Mouse (Mus musculus) MN1 (cell line): ENCODE measurements at regions not wholly inside any gene's neighbourhood (a gene's known extent, or its start where the extent isn't known, plus 50 kb on each side); places are given as distances from the start of the nearest gene placed in this dataset.
A peak's percentile ranks its signal among the peaks of the same experiment; 100 is the strongest.

Source experiments
- DNase-seq: peaks from one replicate; pipeline ENCODE4 v3.0.0-alpha.2; 2016; ENCODE audit warnings: low spot score

DNA sequence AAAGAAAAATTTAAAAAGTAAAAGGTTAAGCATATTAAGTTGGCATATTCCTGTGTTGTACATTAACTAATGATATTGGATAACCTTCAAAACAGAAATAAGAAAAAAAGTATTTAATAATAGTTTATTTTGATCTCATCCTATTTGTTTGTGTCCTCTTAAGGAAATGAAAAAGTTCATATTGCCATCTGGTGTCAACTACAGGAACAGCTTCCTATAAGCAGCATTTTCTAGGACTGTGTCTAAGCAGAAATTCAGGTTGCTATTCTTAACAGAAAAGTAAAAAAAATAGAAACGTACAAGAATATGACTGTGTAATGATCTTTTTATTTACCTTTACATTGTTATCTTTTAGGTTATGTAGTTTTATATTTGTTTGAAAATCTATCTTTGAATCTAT, 313.4 kb upstream of the G6pd2 start:
- peak; percentile 11 for DNase-seq

GRCm38 (mm10) chr5:61507406-61507805, 301.2 kb upstream of the G6pd2 start:
- DNase-seq = no peak

GRCm38 (mm10) chr5:61540502-61540901, 268.1 kb upstream of the G6pd2 start:
- no peak for DNase-seq

GRCm38 (mm10) chr5:61546632-61547492, 261.8 kb upstream of the G6pd2 start:
- no peak for DNase-seq

- DNase-seq = no peak
Observed at GRCm38 (mm10) chr5:61553526-61553925, 255.1 kb upstream of the G6pd2 start.
